Mouse (Mus musculus): ENCODE measurements around the gene Zfp804b.
"Not testable (repeated sequence)": the region's sequence is repeated elsewhere in the genome, so short reads cannot be mapped to it uniquely, and the experiment has no call there.

Zfp804b gene

DNA sequence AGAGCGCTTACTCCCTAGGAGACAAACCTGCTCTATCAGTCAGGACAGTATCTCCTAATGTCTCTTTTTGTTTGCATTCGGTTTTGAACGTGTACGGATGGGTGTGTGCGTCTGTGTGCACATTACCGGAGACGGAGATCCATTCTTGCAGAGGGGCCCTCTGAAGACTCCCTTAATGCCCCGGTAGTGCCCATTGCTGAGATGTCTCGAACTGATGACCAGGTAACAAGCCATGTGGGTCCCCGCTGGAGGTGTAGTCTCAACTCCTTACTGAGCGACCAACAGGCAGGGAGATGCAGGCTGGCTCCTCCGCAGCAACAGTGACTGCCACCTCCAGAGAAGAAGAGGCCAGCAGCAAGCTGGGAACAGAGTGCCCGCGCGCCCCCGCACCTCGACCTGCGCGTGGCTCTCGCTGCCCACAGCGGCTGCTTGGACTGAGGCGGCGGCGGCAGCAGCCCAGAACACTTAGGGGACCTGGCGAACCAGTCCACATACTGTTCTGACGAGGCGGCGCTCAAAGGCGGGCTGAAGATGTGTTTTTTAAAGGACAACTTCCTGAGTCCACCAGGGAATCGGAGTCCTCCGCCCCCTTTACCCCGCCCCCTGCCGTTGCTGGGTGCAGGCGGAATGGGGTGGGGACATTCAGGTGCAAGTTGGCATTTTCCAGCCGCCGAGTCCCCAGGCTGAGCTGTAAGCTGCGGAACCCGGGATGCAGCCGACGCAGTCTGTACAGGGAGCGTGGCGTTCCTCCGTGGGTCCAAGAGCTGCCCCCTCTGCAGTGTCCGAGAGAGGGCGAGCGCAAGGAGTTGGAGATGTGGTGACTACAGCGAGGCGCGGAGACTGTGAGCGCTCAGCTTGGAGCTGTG lies at the start of gene Zfp804b:
Gene Zfp804b, minus strand, starts transcription at position 612 of the 866 bp plus-strand sequence.
- peak; percentile 50 to 56 for DNase-seq

DNA sequence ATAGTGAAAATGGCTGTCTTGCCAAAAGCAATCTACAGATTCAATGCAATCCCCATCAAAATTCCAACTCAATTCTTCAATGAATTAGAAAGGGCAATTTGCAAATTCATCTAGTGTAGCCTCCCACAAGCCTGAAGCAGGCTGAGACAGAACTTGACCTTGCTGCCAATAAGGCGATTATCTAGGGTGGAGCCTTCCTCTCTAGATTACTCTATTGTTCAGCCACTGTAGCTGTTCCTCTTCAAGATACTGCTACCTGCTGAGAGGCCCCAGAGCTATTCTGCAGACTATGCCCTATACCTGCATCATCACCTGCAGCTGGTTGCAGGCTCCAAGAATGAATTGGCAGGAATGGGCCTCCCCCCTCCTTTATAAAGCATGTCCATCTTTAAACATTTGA lies 20.1 kb upstream of the Zfp804b start:
- not testable (repeated sequence) for DNase-seq

DNA sequence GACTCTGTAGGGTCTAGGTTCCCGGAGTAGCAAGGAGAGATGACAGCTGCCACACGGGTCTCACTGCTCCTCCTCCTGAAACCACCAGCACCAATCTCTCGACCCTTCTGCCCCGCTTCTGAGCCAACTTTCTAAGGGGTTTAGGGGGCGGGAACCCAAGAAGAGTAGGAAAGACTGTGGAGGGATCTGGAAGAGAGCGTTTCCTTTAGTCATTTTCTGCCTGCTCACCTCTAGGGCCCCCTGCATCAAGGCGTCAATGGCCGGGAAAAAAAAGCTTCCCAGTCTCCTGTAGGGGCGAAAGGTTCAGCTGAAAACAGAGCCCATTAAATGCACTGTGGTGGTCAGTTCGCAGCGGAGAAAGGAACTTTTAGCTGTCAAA lies 444 bp upstream of the Zfp804b start:
- DNase-seq, result no peak

DNA sequence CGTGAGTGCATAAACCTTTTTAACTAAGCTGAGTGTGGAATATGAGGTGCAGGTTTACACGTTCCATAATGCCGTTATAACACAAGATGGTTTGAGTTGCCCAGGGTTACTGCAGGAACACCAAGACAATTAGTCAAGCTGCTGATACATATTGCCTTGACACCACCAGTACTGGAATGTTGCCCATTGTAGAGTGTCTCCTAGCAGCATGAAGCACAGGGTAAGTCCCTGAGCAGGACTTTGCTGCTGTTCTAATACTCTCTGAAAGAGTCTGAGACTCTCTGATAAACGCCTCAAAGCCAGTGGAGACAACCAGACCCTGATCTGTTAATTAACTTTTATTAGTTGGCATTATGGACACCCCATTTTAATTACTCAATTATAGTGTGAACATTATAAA lies 19.0 kb downstream of the Zfp804b start:
- DNase-seq, result no peak

DNA sequence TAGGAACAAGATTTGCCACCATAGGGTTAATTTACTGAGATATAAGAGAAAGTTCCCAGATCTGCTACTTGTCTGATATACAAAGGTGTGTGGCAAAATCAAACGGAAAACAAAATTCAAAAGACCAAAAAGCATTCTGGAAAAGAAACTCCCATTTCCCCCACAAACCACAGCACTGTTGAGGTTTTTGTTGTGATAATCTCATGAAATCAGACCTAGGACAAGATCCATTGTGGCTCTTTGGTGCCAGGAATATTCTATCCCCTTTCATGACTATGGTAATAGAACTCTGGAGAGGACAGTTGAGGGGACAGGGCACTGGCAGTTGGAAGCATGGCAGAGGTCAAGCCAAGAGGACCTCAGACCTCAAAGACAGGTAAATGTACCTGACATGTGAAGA lies 40.7 kb downstream of the Zfp804b start, which contains the start of gene Tex47:
Gene Tex47, plus strand, starts transcription at position 301 of the 400 bp plus-strand sequence.
- no peak for DNase-seq

DNA sequence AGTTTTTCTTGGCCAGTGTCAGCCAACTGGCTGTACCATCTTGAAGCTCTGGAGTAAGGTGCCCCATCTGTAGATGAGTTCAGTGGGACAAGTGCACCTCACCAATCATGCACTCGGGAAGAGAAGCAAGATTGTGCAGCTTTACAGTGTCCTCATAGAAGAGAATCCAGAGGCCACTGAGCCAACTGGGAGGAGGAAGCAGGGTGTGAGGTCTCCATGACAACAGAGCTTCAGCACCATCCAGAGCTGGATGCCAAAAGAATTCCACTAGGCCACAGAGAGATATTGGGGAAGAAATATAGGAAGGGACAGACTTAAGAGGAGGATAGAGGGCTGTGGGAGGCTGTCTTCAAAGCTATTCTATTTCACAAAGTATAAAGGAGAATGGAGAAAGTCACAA lies 41.6 kb downstream of the Zfp804b start:
- DNase-seq, result no peak

DNA sequence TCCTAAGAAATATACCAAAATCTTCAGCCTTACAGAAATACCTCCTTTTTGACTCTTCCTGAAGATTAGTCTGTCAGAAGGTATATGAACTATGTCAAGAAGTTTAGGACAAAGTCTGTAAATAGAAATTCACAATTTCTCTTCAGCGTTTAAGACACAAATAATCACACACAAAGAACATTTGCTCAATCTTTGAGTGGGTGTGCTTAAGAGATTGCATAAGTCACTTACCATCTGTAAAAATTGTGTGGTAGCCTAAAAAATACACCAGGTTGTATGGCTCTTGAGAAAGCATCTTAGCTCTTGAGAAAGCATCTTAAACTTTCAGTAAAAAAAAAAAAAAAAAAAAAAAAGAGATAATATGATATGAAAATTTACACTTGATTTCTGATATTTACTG lies 60.2 kb downstream of the Zfp804b start:
- no peak for DNase-seq

DNA sequence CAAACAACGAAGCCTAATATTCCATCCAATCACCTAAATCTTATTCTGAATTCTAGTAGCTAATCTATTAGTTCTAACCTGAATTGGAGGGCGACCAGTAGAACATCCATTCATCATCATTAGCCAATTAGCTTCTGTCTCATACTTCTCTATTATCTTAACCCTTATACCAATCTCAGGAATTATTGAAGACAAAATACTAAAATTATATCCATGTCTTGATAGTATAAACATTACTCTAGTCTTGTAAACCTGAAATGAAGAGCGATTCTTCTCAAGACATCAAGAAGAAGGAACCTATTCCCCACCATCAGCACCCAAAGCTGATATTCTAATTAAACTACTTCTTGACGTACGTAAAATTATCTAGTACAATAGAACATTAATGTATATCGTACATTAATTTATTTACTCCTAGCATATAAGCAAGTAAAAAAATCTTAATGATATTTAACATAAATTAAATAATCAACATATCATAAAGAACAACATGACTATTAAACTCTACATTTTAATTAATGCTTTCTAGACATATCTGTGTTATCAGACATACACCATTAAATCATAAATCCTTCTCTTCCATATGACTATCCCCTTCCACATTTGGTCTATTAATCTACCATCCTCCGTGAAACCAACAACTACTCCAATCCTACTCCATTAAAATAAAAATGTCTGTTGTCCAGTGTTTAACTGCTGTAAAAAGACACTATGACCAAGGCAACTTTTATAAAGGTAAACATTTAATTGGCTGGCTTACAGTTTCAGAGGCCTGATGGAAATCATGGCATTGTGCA lies 67.7 kb downstream of the Zfp804b start:
- no peak for DNase-seq

DNA sequence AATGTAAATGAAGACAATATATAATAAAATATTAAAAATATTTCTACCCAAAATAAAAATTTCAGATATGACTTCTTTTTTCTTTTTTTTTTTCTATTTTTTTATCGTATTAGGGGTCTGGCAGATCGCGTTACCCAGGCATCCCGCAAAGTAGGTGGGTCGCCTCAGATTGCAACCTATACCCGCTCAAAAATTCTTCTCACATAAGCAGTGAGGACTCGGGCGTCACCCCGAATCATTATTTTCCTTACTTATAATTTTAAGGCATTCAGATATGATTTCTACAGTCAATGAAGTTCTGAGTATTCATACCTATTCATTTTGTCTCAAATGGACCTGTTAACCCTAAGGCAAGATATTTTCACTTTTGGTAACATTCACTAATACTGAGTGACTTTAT lies 167.0 kb downstream of the Zfp804b start:
- no peak for DNase-seq

DNA sequence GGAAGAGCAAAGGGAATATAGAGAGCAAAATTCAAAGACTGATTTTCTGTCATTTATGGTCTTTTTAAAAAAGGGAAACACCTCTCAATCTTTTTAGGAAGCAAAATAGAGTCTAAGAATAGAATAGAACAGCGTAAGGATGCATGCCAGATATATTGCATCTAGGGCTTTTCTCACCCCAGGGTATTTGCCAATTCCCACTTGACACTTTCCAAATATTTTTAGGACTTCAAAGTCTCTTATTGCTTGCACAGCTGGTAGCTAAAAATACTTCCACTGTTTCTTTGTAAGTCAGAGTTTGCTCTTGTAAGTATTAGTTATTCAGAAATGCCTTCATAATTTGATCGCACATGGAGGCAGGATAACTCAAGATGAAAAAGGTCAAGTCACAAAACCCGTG lies 204.9 kb downstream of the Zfp804b start:
- DNase-seq, result no peak

DNA sequence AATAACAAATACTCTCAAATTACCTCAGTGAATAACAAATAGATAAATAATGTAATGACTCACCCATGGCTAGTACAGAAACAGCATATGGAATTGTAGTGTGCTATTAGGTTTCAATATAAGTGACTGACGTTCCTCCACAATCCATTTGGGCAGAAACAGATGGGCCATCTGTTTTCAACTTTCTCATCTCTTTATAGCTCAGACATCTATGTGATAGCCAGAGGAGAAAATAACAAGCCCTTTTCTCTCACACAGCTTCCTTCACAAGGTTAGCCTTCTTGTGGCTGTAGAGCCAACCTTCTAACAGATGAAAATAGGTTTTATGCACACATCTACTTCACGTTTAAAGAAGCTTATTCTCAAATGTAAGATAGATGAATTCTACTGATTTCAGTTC lies 242.2 kb downstream of the Zfp804b start:
- DNase-seq, result no peak

DNA sequence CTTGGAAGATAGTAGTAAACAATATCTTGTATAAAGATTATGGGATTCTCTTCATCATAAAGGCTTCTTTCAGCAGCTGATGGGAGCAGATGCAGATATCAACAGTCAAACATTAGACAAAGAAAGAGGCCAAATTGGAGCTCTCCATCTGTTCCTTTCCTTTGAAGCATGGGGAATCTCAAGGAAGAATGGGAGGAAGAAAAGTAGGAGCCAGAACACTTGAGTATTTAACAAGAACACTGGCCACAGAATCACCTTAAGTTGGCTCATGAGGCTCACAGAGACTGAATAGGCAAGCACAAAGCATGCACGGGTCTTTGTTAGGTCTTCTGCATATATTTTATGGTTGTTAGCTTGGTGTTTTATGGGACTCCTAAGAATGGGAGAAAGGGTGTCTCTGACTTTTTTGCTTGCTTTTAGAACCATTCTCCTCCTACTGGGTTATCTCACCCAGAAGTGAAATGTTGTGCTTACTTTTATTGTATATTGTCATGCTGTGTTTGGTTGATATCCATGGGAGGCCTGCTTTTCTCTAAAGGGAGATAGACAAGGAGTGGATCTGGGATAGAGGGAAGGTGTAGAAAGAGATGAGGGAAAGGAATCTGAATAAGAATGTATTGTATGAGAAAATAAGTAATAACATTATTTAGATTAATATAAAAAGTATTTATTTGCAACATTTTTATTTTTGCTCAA lies 270.5 kb downstream of the Zfp804b start:
- DNase-seq, result no peak

DNA sequence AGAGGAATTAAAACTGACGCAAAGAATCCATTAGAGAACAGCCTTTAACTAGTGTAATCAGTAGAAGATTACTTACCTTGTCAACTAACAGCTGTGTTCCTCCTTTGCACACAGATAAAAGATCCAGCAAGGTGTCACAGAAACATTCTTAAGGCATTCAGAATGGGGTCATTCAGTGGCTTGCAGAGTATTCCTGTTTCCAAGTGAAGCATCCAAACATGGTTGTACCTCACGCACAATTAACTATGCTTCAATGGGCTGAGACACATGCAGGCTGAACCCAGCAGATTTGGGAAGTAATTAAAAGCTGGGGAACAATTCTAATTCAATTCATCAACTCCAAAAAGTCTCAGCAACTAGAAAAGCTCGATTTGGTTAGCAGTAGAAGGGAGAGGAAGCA lies 337.1 kb downstream of the Zfp804b start:
- no peak for DNase-seq

DNA sequence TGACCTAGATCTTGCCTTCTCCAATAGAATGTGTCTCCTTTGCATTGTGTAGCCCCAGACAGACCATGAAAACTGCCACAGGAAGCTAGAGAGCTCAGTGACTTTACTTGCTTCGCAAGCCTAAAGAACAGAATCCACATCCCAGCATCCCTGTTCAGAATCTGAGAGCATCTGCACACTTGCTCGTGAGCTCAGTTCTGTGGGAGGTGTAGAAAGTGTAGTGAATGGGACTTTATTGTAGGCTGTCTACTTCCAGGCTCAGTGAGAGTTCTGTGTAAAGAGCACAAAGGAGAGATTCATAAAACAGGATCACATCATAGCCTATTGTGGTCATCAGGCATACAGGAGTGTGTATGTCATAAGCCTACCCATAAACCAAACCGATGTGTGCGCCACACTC lies 360.6 kb downstream of the Zfp804b start:
- DNase-seq, result no peak

DNA sequence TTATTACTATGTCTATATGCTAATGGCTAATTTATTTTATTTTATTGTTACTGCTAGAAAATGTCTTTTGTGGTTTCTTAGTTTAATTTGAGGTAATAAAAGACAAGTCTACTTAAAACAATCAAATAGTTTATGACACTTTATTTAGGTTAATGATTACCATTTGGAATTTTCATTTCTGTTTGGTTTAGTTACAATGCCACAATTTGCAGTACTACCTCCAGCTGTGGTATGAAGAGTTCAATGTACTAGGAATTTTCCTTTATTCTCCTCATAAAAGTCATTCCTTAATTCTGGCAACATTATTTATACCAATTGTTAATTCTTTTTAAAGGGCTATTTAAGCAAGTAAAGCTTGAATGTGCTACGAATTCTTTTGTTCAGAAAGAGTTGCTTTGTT lies 409.7 kb downstream of the Zfp804b start:
- DNase-seq, result no peak

DNA sequence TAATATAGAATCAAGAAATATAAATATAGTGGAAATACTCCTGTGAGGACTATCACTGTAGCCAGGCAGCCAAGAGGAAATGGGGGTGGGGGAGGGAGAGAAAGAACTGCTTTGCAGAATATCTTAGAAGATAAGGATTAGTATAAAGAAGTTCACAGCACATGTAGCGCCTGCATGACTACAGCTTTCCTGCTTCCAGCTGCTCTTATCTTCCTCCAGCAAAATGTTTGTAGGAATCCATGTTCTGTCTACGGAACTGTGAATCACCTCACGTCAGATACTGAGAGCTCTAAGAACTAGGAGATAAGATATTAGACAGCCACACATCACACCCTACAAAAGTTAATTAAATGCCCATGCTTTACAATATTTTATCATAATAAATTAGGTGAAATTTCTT lies 433.3 kb downstream of the Zfp804b start:
- no peak for DNase-seq

DNA sequence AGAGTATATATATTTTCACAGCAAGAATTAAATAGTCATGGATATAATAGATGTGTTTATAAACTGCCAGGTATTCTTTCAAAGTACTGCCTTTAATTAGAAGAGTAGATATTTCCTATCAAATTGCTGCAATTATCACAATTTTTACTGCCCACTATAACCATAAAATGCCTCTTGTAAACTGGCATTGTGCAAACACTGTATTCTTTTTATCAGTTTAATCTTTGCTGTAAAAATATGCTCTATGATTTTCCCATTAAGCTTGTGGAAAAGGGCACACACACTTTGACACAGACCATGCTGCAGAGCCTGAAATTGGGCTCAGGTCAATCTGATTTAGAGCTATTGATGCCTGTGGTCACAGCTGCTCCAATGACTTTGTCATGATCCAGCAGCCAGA lies 463.2 kb downstream of the Zfp804b start:
- no peak for DNase-seq

DNA sequence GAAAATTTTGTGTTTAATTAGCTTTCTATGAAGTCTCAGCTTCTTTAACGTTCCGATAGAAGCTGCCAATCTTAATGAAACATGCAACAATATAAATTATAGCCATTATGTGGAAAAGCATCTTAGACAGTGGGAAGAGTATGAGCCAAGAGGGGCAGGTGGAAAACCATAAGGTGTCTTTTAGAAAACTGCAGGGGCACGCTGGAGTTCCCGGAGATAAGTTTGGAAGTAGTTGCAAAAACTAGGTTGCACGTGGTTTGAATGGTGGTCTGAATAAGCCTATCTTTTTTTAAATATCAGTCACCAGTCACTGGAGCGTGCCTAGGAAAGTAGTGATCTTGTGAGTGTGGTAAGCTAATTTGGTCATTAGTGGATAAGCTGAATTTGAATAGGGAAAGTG lies 473.0 kb downstream of the Zfp804b start:
- no peak for DNase-seq

DNA sequence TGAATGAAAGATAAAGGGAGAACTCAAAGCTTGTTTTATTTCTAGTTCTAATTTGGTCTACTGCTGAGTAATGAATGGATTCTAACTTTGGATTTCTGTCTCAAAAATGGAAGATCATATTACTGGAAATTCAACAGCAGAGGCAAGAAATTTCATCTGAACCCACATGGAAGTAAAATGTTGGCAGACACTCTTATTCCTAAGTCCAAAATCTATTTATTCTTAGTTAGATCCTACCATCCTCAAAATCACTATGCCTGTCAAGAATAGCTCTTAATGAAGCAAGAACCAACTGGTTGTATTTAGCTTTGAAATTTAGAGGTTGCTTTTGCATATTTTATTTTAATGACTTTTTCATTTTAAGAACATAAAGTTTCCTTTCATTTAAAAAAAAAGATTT lies 473.6 kb downstream of the Zfp804b start:
- no peak for DNase-seq

DNA sequence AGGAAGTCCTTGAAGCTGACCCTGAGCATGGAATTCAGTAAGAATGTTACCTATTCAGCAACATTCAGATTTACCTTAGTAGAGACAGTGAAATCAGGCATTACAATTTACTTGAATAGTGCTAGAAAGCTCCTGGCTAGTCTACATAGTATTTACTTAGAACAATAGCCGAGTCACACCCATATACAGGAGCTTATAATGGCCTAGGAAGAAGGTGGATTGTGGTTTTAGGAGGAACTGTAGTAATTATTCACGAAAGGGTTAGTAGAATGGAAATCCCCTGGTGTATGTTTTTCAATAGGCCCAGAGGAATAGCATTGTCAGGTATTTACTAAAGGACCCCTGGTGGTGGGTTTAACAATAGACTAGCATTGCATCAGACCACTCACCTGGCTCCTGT lies 549.2 kb downstream of the Zfp804b start:
- DNase-seq, result no peak

DNA sequence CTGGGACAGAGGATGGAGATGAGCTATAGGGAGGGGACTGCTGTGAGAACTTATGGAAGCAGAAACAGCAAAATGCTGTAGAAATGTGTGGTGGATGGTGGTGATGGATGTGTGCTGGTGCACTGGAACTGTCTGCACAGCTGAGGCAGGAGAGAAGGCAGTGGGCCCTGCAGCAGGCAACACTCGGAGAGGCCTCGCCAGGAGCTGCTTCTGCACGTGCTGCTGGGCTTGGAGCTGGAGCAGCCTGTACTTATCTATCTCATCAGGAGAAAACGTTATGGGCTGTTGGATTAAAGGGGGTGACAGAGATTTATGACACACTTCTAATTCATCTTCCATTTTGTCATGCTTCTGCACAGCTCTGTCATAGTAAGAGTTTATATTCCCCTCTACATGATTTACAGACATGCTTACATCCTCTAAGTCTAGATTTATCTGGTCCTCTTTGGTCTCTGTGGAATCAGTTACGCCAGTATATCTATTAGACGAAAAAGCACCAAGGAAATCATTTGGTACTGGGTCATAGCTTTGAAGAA lies 575.1 kb downstream of the Zfp804b start:
- peak in 1 of 2 experiments; percentile 12 for DNase-seq
